Mouse (Mus musculus) gastrocnemius, postnatal 14 days (tissue): ENCODE results near the gene E130308A19Rik. TPM values are rescaled to one million over a fixed set of nuclear protein-coding genes. Genes with fewer than 3 reads are reported as not detected.

ENCODE experiments used
- DNase-seq: peaks from one replicate; pipeline ENCODE4 v3.0.0; 2021; ENCODE audit warnings: mixed read lengths
- intact Hi-C: fragments of 180-260 bp; cut with DNase I; formaldehyde crosslinking; loops from one replicate; pipeline ENCODE4 v1.15.1; 2025; ENCODE audit warnings: low total_unique reads
- total RNA-seq, 2 experiments: library from RNA; stranded (reverse); gene quantifications; 2 replicates each; pipeline ENCODE4 v1.2.3; 2021

The E130308A19Rik gene
- total RNA-seq, 2 experiments from 2014 or later = 3.7 to 5.2 TPM

GRCm38 (mm10) chr4:59802792-59803191, 176.8 kb downstream of the E130308A19Rik start:
- intact Hi-C loops = no loop called here
- no peak for DNase-seq

- intact Hi-C loops = no loop called here
- DNase-seq = no peak
Observed at GRCm38 (mm10) chr4:59803358-59803757, 177.3 kb downstream of the E130308A19Rik start.

- intact Hi-C loops = no loop called here
- no peak for DNase-seq
Observed at GRCm38 (mm10) chr4:59804754-59805153, 178.7 kb downstream of the E130308A19Rik start.

GRCm38 (mm10) chr4:59805181-59805967, 179.4 kb downstream of the E130308A19Rik start, which contains the start of gene Snx30:
TSS of gene Snx30 (plus strand) at chr4:59805840.
- peak; percentile 90 for DNase-seq
- intact Hi-C loops = no loop called here

GRCm38 (mm10) chr4:59805968-59806878, 180.2 kb downstream of the E130308A19Rik start:
- DNase-seq = peak; percentile 42

GRCm38 (mm10) chr4:59806879-59807195, 180.8 kb downstream of the E130308A19Rik start:
- intact Hi-C loops = no loop called here
- no peak for DNase-seq

More at GRCm38 (mm10) chr4:59805968-59806878, 180.2 kb downstream of the E130308A19Rik start:
- intact Hi-C loops = no loop called here

GRCm38 (mm10) chr4:59807521-59807920, 181.5 kb downstream of the E130308A19Rik start:
- intact Hi-C loops = no loop called here
- no peak for DNase-seq

GRCm38 (mm10) chr4:59808396-59808795, 182.4 kb downstream of the E130308A19Rik start:
- DNase-seq = no peak
- intact Hi-C loops = no loop called here

Other genes starting within 250 kb of the E130308A19Rik start
- 1 to 10 TPM in 1 of 2 experiments, under 1 TPM in 1; 0.40 to 1.3 TPM for gene Susd1, start 187.6 kb upstream of the E130308A19Rik start, total RNA-seq
- 10 to 100 TPM; 18.5 to 20.3 TPM for gene Ptbp3, start 76.8 kb upstream of the E130308A19Rik start, total RNA-seq
- gene Hsdl2, start 44.6 kb upstream of the E130308A19Rik start, total RNA-seq = 10 to 100 TPM; 47.5 to 65.0 TPM
- gene Inip, start 175.4 kb downstream of the E130308A19Rik start, total RNA-seq = 1 to 10 TPM; 3.1 to 3.7 TPM
- gene Snx30, start 179.6 kb downstream of the E130308A19Rik start, total RNA-seq = 1 to 10 TPM; 4.0 to 4.4 TPM